Mouse (Mus musculus) heart, postnatal 25 days (tissue): ENCODE measurements around the gene Fxyd6. TPM values are rescaled to one million over a fixed set of nuclear protein-coding genes. Genes with fewer than 3 reads are reported as not detected.

Source experiments
- DNase-seq: peaks from one replicate; pipeline ENCODE4 v3.0.0; 2022; ENCODE audit warnings: low spot score
- intact Hi-C: fragments of 180-260 bp; cut with DNase I; formaldehyde crosslinking; loops from one replicate; pipeline ENCODE4 v1.15.1; 2025
- total RNA-seq, 2 experiments: library from RNA; stranded (reverse); gene quantifications; 2 replicates each; pipeline ENCODE4 v1.2.3; 2021

The Fxyd6 gene
- total RNA-seq, 2 experiments from 2014 or later: 16.2 to 17.2 TPM

DNA sequence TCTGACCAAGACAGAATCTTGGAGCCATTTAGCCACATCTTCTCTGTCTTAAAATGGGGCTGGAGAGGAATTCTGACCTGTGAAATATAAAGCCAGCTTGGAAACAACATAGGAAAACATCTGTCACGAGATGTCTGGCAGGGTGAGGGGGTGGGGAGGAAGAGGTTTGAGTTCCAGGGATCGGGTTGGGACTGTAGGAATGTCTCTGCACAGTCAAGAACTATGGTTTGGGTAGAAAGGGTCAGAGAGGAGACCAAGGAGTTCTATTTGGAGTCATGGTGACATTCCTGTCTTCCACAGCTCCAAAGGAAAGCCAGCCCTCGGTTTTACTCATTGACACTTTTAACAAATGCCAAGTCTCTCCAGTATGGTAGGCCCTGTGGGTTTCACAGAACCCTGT is 3.9 kb downstream of the Fxyd6 start:
- DNase-seq: no peak
- intact Hi-C loops: no loop called here

DNA sequence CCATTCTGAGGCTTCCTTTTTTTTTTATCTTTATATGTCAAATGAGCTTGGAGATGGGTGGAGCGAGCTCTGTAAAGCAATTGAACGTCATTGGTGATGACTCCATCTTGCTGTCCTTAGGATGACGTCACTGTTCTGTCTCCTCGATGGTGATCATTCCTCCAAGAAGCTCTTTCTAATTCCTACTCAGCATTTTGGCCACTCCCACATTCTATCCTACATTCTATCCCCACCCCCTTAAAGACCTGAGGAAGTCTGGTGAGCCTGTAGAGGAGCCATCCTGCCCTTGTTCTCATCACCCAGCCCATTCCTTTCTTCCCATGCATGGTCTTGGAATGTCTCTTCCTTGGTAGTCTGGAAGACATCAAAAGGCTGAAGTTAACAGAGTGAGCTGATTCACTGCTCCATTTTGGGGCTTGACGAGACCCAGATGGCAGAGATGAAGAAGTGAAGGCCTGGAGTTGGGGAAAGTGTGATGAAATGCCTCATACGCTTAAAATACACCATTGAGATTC is 5.1 kb downstream of the Fxyd6 start:
- DNase-seq: no peak
- intact Hi-C loops: no loop called here

DNA sequence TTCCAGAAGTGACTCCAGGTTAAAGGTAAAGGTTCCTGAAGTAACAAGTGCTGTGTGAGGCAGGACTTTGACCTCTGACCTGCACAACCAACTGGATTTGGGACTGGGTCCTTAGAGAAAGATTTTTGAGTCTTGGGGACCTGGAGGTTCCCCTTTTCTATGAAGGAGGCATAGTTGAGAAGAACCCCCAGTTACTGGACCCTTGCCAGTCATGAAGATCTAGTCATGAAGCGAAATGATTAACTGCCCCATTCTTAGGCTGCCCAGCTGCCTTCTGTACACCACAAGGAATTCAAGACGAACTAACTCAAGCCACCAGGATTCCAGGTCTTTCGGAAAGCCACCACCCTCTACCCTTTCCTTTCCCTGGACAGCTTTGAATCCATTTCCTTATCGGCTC is 6.4 kb downstream of the Fxyd6 start:
- no peak for DNase-seq
- intact Hi-C loops: no loop called here

DNA sequence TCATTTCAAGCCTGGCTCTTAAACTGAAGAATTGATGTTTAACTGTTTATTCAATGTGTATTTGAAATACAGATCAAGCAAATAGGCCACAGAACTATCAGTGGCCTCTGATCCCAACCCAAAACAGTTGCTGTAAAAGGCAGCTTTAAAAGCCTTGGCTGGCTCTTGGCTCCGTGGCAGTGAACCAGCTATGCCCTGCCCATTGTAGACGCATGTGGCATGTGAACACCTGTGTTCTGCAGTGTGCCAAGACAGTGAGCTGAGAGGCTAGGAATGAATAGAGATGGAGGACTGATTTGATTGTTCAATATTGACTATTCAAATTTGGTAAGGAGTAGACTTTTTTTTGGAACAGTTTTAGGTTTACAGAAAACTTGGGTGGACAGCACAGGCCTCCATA is 6.9 kb downstream of the Fxyd6 start:
- no peak for DNase-seq
- intact Hi-C loops: no loop called here

DNA sequence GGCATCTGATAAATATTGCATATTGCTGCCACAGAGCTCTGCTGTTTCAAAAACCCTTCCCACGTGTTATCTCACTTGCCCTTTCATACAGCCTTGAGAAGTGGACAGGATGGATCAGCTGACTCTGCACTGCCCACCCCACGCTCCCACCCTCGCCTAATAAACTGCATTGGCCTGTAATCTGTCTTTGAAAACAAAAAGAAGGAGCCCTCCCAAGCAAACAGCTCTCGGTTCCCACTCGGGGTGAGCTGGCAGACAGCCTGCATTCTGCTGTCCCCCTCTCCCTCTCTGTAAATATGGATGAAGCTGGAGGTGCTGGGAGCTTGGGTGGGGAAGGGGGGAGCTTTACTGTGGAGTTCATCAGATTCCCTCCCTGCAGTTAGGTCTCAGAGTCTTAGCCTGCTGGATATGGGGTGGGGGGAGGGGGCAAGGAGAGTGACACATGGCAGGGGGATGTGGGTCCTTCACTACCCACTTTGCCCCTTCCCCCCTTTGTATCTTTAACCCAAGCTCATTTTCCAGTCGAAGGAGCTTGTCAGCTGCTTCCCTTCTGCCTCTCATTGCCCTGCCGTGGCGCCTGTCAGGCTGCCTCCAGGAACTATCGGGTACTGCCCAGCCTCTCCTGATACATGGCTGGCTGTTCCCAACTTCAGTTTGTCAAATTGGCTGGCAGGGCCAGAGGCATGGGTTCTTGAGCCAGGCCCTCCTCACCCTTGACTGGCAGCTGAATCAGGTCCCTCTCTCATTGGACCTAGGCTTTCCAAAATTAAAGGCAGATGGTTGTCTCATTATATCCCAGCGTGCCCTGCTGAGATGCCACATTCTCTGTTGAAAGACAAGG is 10.6 kb downstream of the Fxyd6 start:
- no peak for DNase-seq
- intact Hi-C loops: loop anchor here (10.0 kb wide), 1 partner anchor 236 kb away; no protein-coding TSS in a partner anchor

DNA sequence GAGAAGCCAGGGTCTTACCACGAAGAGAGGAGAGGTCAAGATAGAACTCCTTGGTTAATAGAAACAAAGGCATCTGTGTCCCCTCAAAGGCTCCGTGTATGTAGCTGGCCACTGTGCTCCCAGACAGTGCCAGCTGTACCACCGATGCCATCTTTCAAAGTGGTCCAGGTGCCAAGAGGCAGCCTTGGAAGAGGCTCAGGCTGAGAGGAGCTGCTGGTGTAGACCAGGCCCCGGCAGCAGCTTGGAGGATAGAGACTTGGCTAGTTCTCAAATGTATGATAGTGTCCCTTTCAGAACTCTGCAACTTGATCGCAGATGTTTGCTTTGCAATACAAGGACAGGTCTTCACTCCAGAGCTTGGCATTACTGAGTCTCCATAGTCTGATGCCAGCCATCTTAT is 12.4 kb downstream of the Fxyd6 start:
- intact Hi-C loops: loop anchor here (10.0 kb wide), 1 partner anchor 238 kb away; no protein-coding TSS in a partner anchor
- DNase-seq: no peak

DNA sequence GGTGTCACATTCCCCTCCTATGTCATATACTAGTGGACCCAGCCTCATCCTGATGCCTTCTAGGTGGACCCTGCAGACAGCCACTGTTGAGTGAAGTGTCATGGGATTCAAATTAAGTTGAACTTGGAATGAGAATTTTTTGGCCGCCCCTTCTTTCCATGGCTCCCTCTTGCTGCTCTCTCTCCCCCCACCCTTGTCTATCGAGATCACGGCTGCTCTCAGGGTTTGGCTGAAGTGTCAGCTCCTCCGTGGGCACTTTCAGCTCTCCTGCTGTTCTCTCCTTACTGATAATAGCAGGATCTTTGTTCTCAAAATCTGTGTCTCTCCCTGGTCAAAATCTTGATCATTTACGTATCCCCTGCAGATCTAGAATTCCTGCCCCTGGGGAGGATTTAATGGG is 12.8 kb downstream of the Fxyd6 start:
- intact Hi-C loops: loop anchor here (10.0 kb wide), 1 partner anchor 238 kb away; no protein-coding TSS in a partner anchor
- DNase-seq: no peak

DNA sequence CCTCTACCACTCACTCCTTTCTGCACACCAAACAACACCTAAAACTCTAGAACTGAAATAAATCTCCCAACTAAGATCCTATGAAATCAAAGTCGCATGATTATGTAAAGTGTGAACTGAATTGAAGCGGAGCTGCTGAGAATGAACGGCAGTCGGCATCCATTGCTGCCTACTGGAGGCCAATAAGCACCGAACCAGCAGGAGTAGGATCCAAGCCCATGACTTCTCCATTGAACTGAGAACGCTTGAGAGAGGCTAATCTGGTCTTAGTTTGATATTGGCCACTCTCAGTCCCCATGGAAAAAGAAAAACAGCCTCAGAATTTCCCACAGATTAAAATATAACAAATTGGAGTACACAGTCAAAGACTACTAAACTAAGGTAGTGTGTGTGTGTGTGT is 13.9 kb downstream of the Fxyd6 start:
- DNase-seq: no peak
- intact Hi-C loops: loop anchor here (2.0 to 10.0 kb wide), 2 partner anchors 15 to 239 kb away; no protein-coding TSS in a partner anchor

DNA sequence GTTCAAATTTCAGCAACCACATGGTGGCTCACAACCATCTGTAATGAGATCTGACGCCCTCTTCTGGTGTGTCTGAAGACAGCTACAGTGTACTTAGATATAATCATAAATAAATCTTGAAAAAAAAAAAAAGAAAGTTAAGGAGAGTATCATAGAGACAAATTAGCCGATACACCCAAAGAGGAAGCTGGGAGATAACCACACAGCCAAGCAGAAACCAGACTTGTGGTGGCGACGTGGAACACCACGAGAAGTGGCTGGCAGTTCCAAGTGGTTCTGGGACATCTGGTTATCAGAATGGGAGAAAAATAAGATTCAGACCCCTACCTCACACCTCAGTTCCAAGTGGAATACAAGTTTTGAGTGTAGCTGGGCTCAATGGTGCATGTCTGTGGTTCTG is 16.7 kb downstream of the Fxyd6 start:
- DNase-seq: no peak
- intact Hi-C loops: loop anchor here (10.0 kb wide), 1 partner anchor 242 kb away; no protein-coding TSS in a partner anchor

DNA sequence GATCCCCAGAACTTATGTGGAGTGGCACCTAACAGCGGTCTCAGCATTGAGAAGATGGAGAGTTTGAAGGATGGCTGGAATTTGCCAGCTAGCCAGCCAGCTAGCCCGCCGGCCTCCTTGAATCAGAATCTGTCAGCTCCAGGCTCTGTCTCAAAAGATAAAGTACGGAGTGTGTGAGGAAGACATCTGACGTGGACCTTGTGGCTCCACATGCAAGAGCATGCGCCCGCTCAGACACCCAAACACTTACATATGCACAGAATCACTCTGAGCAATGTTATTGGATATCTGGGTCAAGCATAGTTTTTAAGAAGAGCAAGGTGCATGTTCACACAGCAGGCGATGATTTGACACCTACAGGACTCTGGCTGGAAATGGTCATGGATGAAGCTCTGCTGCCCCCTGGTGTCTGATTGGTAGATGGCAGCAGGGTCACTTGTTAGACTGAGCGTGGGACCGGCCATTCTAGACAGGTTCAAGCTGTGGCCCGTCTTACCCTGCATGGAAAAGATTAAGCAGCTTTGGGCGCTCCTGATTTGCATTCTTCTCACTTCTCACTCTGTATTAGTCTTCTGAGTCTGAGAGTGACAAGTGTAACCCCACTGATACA is 18.5 kb downstream of the Fxyd6 start:
- intact Hi-C loops: loop anchor here (1.0 to 10.0 kb wide), 3 partner anchors 43 to 244 kb away; no protein-coding TSS in a partner anchor
- DNase-seq: peak; percentile 62

DNA sequence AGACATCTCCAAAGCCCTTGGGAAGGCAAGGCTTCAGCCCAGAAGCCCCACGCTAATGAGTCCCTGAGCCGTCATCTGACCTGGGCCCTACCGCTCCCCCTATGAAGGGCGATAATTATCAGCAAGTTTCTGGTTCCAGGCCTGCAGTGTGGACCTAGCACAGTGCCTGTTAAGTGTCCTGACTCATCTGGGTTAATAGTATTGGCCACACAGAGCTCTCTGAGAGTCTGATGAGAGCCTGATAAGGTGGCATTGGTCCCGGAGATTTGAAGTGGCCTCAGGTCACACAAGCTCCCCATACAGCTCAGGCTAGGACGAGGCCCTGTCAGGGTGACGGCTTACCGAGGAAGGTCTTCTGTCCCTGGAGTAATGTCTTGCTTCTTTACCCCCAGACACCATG is 19.6 kb downstream of the Fxyd6 start:
- no peak for DNase-seq
- intact Hi-C loops: loop anchor here (1.0 to 10.0 kb wide), 2 partner anchors 168 to 245 kb away; no protein-coding TSS in a partner anchor

DNA sequence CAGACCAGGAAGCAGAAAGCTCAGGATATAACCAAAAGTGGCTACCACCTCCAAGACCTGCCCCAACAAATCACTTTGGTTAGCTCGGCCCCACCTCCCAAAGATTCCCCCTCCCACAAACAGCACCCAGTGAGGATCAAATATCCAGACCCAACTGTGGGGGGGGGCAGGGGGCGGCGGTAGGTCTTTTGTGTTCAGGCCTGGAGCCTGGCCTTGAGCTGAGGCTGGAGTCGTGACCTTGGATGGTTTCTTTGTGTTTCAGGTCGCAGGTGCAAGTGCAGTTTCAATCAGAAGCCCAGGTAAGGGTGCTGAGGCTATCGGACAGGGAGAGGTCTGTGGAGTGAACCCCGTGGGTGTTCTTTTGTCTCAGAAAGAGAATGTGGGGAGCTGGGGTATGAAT is 21.3 kb downstream of the Fxyd6 start:
- no peak for DNase-seq
- intact Hi-C loops: no loop called here

DNA sequence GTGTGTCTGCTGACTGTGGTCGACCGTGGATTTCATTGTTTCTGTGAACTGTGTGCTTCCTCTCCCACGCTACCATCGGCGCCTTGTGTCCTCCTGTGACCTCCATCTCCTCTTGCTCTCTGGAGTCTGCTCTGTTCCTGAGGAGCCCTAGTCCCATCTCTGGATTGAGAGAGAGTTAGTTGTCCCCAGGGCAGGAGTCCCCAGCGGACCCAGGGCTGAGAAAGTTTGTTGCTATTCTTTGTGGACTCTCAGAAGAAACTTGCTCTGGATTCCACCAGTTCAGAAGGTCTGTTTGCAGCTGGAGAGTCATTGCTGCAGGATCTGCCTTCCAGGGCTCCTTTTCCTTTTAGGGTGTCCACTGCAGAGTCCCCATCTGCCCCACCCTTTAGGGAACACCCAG is 25.2 kb downstream of the Fxyd6 start:
- DNase-seq: no peak
- intact Hi-C loops: no loop called here

DNA sequence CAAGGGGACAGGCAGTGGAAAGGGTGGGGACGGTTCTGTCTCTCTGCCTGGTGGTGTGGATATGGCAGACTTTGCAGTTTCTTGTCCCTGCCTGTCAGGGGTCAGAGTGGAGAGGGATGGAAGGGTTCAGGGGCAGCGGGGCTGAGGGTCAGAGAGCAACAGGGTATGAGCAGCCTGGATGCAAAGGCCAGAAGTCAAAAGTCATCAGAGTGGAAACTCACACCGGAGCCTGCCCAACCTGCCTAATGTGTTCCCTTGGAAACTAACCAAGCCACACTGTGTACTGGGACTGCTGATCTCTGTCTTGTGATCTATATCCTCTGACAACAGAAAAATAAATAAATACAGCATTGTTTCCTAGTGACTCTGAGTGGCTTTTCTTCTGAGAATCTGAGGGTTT is 25.8 kb downstream of the Fxyd6 start:
- intact Hi-C loops: no loop called here
- DNase-seq: no peak

DNA sequence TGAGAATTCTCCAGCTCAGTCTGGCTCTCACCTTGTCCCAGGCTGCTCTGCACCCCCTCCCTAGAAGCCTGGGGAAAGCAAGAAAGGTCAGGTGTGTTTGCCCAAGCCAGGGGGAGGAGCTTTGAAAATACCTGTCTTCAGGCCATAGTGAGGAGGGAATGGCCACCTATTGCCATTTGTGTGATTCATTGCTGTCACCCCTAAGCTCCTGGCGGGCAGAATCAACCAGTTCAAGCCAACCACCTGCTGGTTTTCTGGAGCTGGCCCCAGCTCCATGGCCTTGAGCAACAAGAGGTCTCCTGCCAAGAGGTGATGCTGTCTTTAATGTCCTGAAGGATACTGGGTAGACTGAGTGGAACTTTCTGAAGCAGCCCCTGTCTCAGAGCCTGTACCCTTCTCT is 28.4 kb downstream of the Fxyd6 start:
- intact Hi-C loops: no loop called here
- no peak for DNase-seq

DNA sequence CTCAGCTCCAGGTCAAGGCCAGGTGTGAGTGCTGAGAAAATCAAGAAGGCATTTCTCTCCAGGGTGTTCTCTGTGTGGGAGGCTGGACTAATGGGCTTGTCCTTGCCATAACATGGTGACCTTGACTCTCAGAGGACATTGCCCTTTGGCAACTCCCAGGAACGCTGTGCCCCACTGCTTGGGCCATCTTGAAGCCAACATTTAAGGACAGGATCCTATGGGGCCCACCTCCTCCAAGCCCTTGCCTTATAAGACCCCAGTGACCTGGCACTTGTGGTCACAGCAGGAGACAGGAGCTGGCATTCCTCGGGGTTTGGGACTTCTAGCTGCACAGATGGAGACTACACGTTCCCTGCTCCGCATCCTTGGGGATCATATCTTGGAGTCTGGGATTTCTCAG is 29.4 kb downstream of the Fxyd6 start, which contains the start of gene Fxyd2:
TSS of gene Fxyd2 (plus strand) at position 236 of the 400 bp plus-strand sequence.
- intact Hi-C loops: no loop called here
- no peak for DNase-seq

DNA sequence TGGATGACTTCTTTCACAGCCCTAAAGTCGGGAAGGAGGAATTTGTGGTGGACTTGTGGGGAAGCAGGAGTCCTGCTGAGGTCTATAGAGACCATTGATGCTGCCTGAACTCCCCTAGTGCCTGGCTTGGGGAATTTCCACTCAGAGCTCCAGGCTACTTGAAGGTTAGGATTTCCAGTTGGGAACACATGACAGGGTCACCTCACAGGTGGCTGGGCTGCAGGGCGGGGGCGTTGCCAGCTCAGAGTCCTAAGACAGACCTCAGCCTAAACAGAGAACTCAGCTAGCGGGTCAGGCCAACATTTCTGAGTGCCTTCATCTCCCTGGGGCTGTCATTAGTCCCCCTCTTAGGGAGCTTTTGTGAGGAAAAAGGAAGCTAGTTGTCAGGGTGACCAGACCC is 31.9 kb downstream of the Fxyd6 start:
- no peak for DNase-seq
- intact Hi-C loops: no loop called here

DNA sequence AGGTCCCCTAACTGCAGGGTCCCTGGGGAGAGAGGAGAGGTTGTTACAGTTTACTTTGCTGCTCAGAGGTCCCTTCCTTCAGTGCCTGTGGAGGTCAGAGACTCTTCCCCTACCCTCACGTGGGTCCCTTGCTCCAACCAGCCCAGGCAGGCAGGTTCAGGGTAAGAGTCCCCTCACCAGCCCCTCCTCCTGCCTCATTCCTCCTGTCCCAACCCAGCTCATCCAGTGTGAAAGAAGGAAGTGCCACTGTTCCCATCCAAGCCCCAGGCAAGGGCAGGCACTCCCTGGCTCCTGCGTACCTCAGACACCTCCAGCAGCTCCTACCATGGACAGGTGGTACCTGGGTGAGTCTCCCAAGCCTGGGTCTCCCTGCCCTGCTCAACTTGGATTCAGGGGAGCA is 33.0 kb downstream of the Fxyd6 start:
- DNase-seq: no peak
- intact Hi-C loops: no loop called here

DNA sequence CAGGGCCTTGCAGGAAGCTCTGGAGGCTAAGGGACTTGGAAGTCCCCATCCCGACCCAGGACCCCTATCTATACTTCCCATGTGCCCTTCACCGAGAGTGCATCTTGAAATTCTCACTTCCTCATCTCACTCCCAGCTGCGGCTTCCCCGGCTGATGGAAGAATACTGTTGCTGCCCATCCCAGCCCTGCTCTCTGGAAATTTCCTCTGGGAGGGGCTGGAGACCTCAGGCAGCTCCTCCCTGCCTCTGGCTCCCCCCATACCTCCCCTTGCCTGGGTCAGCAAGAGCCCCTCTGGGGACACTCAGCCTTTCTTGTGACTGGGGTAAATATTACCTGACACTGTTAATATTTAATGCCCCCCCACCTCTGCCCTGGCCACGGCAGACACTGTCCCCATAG is 35.7 kb downstream of the Fxyd6 start:
- intact Hi-C loops: loop anchor here (5.0 kb wide), 1 partner anchor 103 kb away; no protein-coding TSS in a partner anchor
- DNase-seq: no peak

DNA sequence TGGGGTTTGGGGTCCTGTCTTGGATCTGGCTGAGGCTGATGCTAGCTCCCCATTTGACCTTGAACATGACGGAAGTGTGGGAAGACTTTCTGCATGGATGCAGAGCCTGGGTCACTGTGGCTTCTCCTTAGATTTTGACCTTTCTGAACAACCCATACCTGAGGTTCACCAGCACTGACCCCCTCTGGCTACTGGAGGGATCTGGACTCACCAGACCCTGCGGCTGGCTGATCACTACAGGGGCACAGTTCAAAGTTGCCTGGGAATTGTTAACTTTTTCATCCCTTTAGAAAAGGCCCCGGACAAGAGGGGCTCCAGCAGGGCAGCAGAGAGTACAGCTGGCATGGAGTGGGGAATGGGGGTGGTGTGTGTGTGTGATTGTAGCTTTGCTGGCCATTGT is 36.8 kb downstream of the Fxyd6 start:
- DNase-seq: no peak
- intact Hi-C loops: loop anchor here (5.0 kb wide), 1 partner anchor 105 kb away; no protein-coding TSS in a partner anchor
